Mouse (Mus musculus) CD8-positive naive resting alpha-beta T cell, adult 57 days (primary cell): ENCODE data around the gene Angptl2. TPM values are rescaled to one million over a fixed set of nuclear protein-coding genes. Genes with fewer than 3 reads are reported as not detected.

Experiments used
- total RNA-seq: library from RNA; stranded (reverse); gene quantifications from one replicate; pipeline ENCODE4 v1.2.4, GENCODE M21; 2023

Angptl2 gene
- total RNA-seq: 1.6 TPM

DNA sequence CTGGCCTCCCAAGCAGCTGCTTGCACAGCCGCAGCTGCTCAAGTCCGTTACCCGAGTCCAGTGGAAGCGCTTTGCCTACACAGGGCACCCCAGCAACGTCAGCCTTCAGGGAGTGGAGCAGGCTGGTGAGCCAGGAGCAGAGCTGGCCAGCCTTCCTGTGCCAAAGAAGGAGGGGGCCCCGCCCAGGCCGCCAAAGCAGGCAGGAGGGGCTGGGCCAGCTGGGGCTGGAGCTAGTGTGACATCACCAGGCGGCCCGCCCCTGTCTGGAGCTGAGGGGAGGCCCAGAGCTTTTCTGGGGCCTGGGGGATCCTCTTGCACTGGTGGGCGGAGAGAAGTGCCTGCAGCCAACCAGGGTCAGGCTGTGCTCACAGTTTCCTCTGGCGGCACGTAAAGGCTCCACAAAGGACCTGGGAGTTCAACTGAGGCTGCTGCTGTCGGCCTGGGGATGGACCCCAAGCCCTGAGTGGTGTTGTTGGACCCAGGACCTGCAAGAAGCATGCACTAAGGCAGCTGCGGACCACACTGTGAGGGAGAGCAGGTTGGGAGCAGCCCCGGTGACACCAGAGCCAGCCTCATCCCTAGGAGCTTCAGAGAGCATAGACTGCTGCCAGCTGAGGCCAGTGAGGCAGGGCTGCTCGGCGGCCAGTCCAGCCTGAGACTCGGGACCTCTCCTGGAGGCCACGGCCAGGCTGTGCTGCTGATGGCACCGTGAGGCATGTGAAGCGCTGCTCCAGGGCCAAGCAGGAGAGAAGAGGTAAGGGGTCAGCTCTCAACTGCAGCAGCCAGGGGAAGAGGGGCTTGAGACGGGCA, at the start of gene Angptl2:
Angptl2 (plus strand) TSS at position 370 of the 810 bp plus-strand sequence.

Other genes starting within 250 kb of the Angptl2 start
- gene Slc2a8, start 234.0 kb upstream of the Angptl2 start, total RNA-seq: 7.0 TPM
- 0.40 TPM for gene Garnl3, start 84.4 kb upstream of the Angptl2 start, total RNA-seq
- 12.6 TPM for gene Ralgps1, start 155.4 kb downstream of the Angptl2 start, total RNA-seq
- gene Zbtb34, start 215.3 kb downstream of the Angptl2 start, total RNA-seq: 6.5 TPM